Mouse (Mus musculus) lung, adult 2 months (tissue): Measurements from ENCODE around the gene Rad1.
"Not testable (repeated sequence)": the region's sequence is repeated elsewhere in the genome, so short reads cannot be mapped to it uniquely, and the experiment has no call there.

Source experiments
- CTCF ChIP-seq: fragments of 200-500 bp; IDR thresholded peaks from 2 replicates; pipeline ENCODE4 v1.5.1; 2011; ENCODE audit warnings: mild to moderate bottlenecking, low read length, control low read depth; ENCODE audit not compliant: insufficient read depth
- POLR2A ChIP-seq: fragments of 200-500 bp; IDR thresholded peaks from 2 replicates; pipeline ENCODE4 v1.6.1; 2011; ENCODE audit warnings: low read depth, mild to moderate bottlenecking, control low read depth, low read length, borderline replicate concordance; ENCODE audit errors: extremely low read depth

DNA sequence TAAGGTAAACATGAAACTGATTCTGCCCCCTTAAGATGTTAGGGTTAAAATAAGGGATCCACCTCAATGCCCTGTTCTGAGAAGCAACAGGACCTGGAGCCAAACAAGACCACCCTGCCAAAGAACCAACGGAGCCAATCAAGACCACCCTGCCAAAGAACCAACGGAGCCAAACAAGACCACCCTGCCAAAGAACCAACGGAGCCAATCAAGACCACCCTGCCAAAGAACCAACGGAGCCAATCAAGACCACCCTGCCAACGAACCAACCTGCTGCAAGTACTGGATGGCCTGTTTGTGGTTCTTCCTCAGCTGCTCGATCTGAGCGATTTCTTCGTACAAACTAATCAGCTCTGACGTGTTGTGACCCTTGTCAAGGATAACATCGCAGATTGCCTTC lies 47.5 kb downstream of the Rad1 start:
- TF ChIP-seq POLR2A, CTCF: not testable (repeated sequence)
